Mouse (Mus musculus) forebrain, embryonic 12.5 days (tissue): ENCODE results near the gene Olfr3. TPM values are rescaled to one million over a fixed set of nuclear protein-coding genes. Genes with fewer than 3 reads are reported as not detected.

ENCODE experiments used
- ATAC-seq: fragments of 200-750 bp; cut with Nextera tagmentation; 2 replicates; pipeline ENCODE4 v1.8.0; 2017; ENCODE audit warnings: moderate TSS enrichment; ENCODE audit not compliant: low FRiP score
- H3K27ac ChIP-seq: fragments of 300-500 bp; sonication (generic); 2 replicates; pipeline ENCODE4 v1.5.1; 2016; ENCODE audit warnings: mild to moderate bottlenecking
- H3K27me3 ChIP-seq: fragments of 300-500 bp; sonication (generic); 2 replicates; pipeline ENCODE4 v1.6.1; 2016; ENCODE audit warnings: mild to moderate bottlenecking
- H3K36me3 ChIP-seq: fragments of 300-500 bp; sonication (generic); replicated peaks from 2 replicates; pipeline ENCODE4 v1.6.1; 2016; ENCODE audit warnings: mild to moderate bottlenecking
- H3K4me1 ChIP-seq: fragments of 300-500 bp; sonication (generic); 2 replicates; pipeline ENCODE4 v1.6.1; 2016
- H3K4me2 ChIP-seq: fragments of 300-500 bp; sonication (generic); 2 replicates; pipeline ENCODE4 v1.6.1; 2016; ENCODE audit warnings: mild to moderate bottlenecking, moderate library complexity
- H3K4me3 ChIP-seq: fragments of 300-500 bp; sonication (generic); replicated peaks from 2 replicates; pipeline ENCODE4 v1.5.1; 2016; ENCODE audit warnings: mild to moderate bottlenecking
- H3K9ac ChIP-seq: fragments of 300-500 bp; sonication (generic); 2 replicates; pipeline ENCODE4 v1.6.1; 2016; ENCODE audit warnings: mild to moderate bottlenecking
- H3K9me3 ChIP-seq: fragments of 300-500 bp; sonication (generic); 2 replicates; pipeline ENCODE4 v1.6.1; 2016
- WGBS: fragments of 180-500 bp; shearing (Covaris S2); methylation state at CpG from one replicate; pipeline ENCODE4 v1.1.7; 2016; 5-methylcytosine and 5-hydroxymethylcytosine counted together
- polyA plus RNA-seq: library from polyadenylated mRNA; unstranded; fragments of >200 nt; fragmentation: Nextera tagmentation; extraction: Ambion mirVana; gene quantifications from 2 replicates; pipeline ENCODE4 v1.2.1, GENCODE M21; 2016

Olfr3 gene
- polyA plus RNA-seq, result not detected in 2 replicates

DNA sequence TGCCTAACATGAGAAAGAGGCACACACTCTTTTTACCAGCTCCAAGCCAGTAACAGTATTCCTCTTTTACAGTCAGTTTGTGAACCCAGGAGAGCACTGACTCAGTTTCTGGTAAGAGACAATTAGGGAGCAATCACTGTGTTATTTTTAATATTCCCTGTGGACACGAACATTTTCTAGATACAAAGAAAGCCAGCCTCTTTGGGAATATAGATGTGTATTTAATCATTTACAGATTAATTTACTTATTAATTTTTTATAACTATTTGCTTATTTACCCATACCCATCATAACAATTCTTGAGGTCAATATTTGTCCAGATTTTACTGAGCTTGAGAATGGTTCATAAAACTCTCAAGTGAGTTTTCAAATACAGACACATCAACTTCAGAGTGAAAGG, at the start of gene Olfr3:
Gene Olfr3 (minus strand): TSS at position 101 of the 400 bp plus-strand sequence.
- Histone ChIP-seq H3K27ac (no peak within 1 kb of the TSS), H3K27me3 (no peaks in the 10 kb centered on the region), H3K36me3 (no peaks in the 10 kb centered on the region), H3K9me3 (peaks cover 29% of the 10 kb centered on the region), H3K4me3 (no peak within 1 kb of the TSS), H3K9ac (no peak within 1 kb of the TSS), H3K4me2 (no peak within 1 kb of the TSS), H3K4me1 (no peaks in the 10 kb centered on the region)
- no peak for ATAC-seq
- 73% methylated on average over 1 of the region's 1 CpGs for WGBS

DNA sequence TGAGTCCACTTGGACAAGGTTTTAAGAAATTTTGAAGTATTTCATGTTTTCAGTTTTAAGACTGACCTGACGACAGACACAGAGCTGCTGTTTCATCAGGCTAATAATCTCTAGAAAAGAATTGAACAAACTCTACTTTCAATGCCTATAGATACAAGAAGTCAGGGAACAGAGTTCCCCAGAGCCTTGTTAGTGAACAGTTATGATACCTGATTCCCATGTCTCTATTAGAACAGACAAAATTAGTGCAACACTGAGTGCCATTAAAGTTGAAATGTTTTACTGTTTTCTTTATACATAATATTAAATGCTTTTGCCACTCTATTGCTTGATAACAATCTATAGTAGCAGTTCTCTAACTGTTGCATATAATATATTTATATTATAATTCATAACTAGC, 45.7 kb upstream of the Olfr3 start, which contains the start of gene Olfr351:
Gene Olfr351 (minus strand): TSS at position 101 of the 400 bp plus-strand sequence.
- H3K4me3 ChIP-seq, result no peak within 1 kb of the TSS
- H3K4me2 ChIP-seq, result no peak within 1 kb of the TSS
- no peaks in the 10 kb centered on the region for H3K36me3 ChIP-seq
- H3K27me3 ChIP-seq, result no peaks in the 10 kb centered on the region
- H3K27ac ChIP-seq, result no peak within 1 kb of the TSS
- no peak for ATAC-seq
- H3K4me1 ChIP-seq, result no peaks in the 10 kb centered on the region
- H3K9ac ChIP-seq, result no peak within 1 kb of the TSS
- peaks cover 21% of the 10 kb centered on the region for H3K9me3 ChIP-seq
- 89% methylated on average over 1 of the region's 1 CpGs for WGBS

DNA sequence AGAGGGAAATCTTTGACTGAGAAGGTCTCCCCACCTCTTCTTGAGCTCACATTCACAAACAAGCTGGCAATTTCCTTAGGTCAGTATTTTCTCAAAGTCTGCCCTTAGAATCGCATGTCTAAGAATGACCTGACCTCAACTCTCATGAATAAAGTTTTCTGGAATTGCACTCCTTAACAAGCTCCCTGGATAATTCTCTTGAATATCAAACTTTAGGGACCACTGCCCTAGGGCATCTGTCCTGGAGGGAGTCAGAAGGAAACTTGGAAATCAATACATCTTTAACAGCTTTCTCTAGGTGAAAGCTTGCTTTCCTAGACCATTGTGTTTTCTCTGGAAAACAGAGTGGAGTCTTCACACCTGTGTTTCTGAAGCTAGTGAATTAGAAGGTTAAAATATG, 29.2 kb upstream of the Olfr3 start, which contains the start of gene Olfr350:
Gene Olfr350 (plus strand): TSS at position 301 of the 400 bp plus-strand sequence.
- H3K27me3 ChIP-seq, result no peaks in the 10 kb centered on the region
- H3K27ac ChIP-seq, result no peak within 1 kb of the TSS
- WGBS, result 82% methylated on average over 1 of the region's 1 CpGs
- H3K9ac ChIP-seq, result no peak within 1 kb of the TSS
- no peak within 1 kb of the TSS for H3K4me2 ChIP-seq
- H3K36me3 ChIP-seq, result no peaks in the 10 kb centered on the region
- H3K9me3 ChIP-seq, result peaks cover 13% of the 10 kb centered on the region
- no peaks in the 10 kb centered on the region for H3K4me1 ChIP-seq
- no peak for ATAC-seq
- H3K4me3 ChIP-seq, result no peak within 1 kb of the TSS

DNA sequence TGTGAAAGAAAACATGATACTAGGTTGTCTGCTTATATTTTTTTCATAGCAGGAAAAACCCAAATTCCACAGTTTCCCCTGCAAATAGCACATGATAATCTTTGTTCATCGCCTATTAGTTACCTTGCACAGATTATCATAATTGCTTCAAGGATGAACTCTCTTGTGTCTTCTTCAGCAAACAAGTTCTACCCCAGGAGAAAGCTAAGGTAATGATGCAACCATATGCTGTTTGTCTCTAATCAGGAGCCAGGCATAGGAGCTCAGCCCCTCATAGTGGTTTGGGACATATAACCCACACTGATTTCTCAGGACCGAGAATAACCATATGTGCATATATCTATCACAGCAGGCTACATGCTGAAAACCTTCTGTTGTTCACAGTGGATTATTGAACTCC, 26.6 kb downstream of the Olfr3 start, which contains the start of gene Olfr50:
Gene Olfr50 (plus strand): TSS at position 301 of the 400 bp plus-strand sequence.
- no peak within 1 kb of the TSS for H3K4me2 ChIP-seq
- H3K9me3 ChIP-seq, result peaks cover 31% of the 10 kb centered on the region
- no peaks in the 10 kb centered on the region for H3K4me1 ChIP-seq
- H3K27ac ChIP-seq, result no peak within 1 kb of the TSS
- 88% methylated on average over 2 of the region's 2 CpGs for WGBS
- H3K36me3 ChIP-seq, result no peaks in the 10 kb centered on the region
- H3K27me3 ChIP-seq, result no peaks in the 10 kb centered on the region
- ATAC-seq, result no peak
- no peak within 1 kb of the TSS for H3K9ac ChIP-seq
- no peak within 1 kb of the TSS for H3K4me3 ChIP-seq

DNA sequence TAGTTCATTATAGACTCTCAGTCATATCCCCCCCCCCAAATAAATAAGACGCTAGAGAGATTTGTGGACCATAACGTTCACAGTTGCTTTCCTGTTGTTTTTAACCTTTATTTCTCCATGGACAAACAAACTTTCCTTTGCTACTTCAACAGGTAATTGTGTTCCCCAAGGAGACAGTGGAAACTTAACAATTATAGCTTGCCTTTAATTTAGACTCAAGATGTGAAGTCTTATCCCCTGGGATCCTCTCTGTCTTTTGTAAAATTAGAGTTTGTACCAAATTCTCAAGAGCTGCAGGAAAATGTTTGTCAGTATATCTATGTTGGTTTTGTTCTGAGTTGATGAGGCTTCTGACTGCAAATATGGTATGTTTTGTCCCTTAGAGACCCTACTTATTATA, 32.9 kb downstream of the Olfr3 start, which contains the start of gene Olfr348:
Gene Olfr348 (plus strand): TSS at position 301 of the 400 bp plus-strand sequence.
- Histone ChIP-seq H3K27me3 (no peaks in the 10 kb centered on the region), H3K4me3 (no peak within 1 kb of the TSS), H3K9me3 (peaks cover 14% of the 10 kb centered on the region), H3K27ac (no peak within 1 kb of the TSS), H3K4me1 (no peaks in the 10 kb centered on the region), H3K4me2 (no peak within 1 kb of the TSS), H3K36me3 (no peaks in the 10 kb centered on the region), H3K9ac (no peak within 1 kb of the TSS)
- no peak for ATAC-seq
- 82% methylated on average over 2 of the region's 2 CpGs for WGBS

Other genes with a start within 250 kb of the Olfr3 start
- not detected in 2 replicates for gene Olfr345, start 177.0 kb downstream of the Olfr3 start, polyA plus RNA-seq
- gene Olfr346, start 131.2 kb downstream of the Olfr3 start, polyA plus RNA-seq, result not detected in 2 replicates
- not detected in 2 replicates for gene Olfr347, start 85.1 kb downstream of the Olfr3 start, polyA plus RNA-seq
- gene Olfr348, start 32.8 kb downstream of the Olfr3 start, polyA plus RNA-seq, result not detected in 2 replicates
- gene Olfr50, start 26.5 kb downstream of the Olfr3 start, polyA plus RNA-seq, result not detected in 2 replicates
- gene Olfr350, start 29.3 kb upstream of the Olfr3 start, polyA plus RNA-seq, result not detected in 2 replicates
- not detected in 2 replicates for gene Olfr351, start 45.6 kb upstream of the Olfr3 start, polyA plus RNA-seq
- not detected in 2 replicates for gene Olfr352, start 51.4 kb upstream of the Olfr3 start, polyA plus RNA-seq
- not detected in 2 replicates for gene Olfr353, start 75.9 kb upstream of the Olfr3 start, polyA plus RNA-seq
- not detected in 2 replicates for gene Olfr354, start 88.6 kb upstream of the Olfr3 start, polyA plus RNA-seq
- not detected in 2 replicates for gene Olfr355, start 111.9 kb upstream of the Olfr3 start, polyA plus RNA-seq
- not detected in 2 replicates for gene Olfr356, start 120.1 kb upstream of the Olfr3 start, polyA plus RNA-seq
- gene Olfr357, start 176.8 kb upstream of the Olfr3 start, polyA plus RNA-seq, result not detected in 2 replicates
- gene Olfr358, start 192.3 kb upstream of the Olfr3 start, polyA plus RNA-seq, result not detected in 2 replicates
- not detected in 2 replicates for gene Olfr360, start 248.7 kb upstream of the Olfr3 start, polyA plus RNA-seq